Mouse (Mus musculus) left cerebral cortex, postnatal 14 days (tissue): ENCODE data around the gene Sar1b. TPM values are rescaled to one million over a fixed set of nuclear protein-coding genes. Genes with fewer than 3 reads are reported as not detected.

Source experiments
- DNase-seq, 2 experiments: peaks; one replicate each; pipeline ENCODE4 v3.0.0; 2021 to 2022; ENCODE audit warnings: low spot score in 2 of 2, mixed read lengths in 1 of 2
- intact Hi-C: fragments of 180-260 bp; cut with DNase I; formaldehyde crosslinking; loops from one replicate; pipeline ENCODE4 v1.15.1; 2025
- total RNA-seq, 2 experiments: library from RNA; stranded (reverse); gene quantifications; 2 replicates each; pipeline ENCODE4 v1.2.3; 2021

Sar1b gene
- total RNA-seq, 2 experiments from 2014 or later, result 73.8 to 74.4 TPM

DNA sequence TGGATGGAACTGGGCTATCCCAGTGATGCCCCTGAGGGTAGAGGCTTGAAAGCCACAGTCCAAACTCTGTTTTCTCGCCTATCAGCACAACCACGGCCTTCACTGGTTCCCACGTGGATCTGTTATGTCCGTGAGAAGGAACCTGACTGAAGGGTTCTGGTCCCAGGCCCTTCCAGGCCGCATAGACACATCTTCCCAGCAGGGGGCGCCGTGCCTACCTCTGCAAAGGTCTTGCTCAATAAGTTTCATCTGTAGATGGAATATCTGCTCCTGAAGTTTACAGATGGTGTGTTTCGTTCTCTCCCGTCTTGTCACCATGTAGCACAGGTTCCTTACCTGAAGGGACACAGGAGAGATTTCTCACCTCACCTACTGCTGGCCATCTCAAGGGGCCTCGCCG lies 57.4 kb downstream of the Sar1b start:
- intact Hi-C loops, result loop anchor here (2.0 kb wide), 1 partner anchor 148 kb away; no protein-coding TSS in a partner anchor
- DNase-seq, result peak; percentile 71 to 83

DNA sequence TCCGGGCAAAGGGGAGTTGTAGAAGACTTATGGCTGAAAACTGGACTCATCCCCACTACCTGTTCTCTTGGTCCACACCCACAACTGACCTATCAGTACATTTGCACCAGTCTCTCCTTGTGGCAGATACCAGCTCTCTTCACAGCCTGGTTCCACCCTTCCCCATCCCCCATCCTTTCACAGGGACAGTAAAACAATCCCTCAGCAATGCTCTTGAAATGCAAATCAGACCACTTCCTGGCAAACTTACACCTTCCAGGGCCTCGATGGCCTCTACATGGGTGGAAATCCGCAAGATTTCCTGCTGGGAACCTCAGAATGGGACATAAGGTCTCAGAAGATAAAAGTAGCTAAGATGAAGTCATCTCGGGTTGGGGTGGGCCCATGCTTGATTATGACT lies 59.2 kb downstream of the Sar1b start:
- no peak for DNase-seq
- intact Hi-C loops, result no loop called here

DNA sequence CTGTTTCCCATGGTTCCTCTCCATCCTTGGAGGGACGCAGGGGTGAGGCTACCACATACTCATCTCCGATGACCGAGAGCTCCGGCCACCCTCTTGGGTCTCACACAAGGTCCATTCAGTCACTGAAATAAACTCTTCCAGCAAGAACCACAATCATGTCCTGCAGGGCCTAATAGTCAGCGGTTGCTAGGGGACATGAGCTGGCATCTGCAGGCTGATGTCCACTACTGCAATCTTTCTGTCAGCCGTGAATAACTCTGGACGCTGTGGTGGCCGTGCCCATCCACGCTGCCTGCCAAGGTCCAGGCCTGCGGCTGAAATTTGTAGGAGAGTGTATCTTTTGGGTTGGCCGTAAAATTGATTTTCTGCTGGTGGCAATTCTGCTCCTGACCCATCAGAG lies 59.8 kb downstream of the Sar1b start:
- no peak for DNase-seq
- intact Hi-C loops, result no loop called here

DNA sequence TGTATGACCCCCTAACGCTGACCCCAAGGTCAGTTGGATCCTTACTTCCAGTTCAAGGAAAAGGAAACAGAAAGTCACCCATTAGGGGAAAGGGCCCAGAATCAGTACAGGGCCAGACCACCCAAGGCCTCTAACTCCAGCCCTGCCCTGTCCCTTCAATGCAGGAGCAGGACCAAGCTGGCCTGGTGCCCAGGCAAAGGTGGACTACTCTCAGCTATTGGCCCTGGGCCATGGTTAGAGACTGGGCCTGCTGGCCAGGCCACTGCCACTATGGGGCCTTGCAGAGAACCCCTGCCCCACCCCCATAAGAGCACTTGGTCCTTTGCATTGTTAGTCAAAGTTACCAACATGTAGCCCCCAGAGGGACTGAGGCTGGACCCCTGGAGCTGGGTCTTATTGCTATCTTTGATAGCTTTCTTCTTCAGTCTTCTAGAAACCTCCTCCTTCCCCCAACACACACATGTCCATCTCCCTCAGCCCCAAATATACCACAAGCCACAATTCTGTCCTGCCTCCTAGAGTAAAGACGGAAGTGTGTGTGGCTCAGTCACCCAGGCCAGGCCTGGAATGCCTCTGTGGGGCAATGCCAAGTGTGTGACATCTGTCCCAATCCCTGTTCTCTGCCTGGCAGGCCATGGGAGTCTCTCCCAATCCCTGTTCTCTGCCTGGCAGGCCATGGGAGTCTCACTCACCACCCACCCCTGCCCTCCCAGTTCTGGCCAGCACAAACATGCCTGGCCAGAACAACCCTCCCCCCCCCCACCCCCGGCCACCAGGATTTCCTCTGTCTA lies 60.7 kb downstream of the Sar1b start:
- intact Hi-C loops, result no loop called here
- DNase-seq, result no peak

DNA sequence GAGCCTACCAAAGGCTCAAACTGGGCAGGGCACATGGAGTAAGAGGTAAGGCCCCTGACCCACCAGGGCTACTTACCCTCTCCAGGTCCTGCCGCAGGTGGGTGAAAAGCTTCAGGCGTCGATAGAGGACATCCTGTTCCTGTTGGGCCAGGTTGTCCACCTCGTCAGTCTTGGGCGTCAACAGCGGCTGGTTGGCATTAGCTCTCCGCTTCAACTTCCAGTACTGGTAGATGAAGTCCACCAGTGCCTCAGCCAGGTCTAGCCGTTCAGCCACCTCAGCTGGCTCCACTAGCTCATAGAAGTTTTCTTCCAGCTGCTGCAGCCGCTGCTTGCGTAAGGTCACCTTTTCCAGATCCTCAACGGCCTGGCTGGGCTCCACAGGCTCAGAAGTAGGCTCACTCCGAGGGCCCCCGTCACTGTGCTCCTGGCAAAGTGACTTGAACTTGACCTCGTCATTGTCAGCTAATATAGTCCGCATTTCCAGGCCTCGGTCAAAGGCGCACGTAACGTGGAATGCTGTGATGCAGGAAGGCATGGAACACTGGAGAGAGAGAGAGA lies 61.5 kb downstream of the Sar1b start:
- intact Hi-C loops, result no loop called here
- no peak for DNase-seq

DNA sequence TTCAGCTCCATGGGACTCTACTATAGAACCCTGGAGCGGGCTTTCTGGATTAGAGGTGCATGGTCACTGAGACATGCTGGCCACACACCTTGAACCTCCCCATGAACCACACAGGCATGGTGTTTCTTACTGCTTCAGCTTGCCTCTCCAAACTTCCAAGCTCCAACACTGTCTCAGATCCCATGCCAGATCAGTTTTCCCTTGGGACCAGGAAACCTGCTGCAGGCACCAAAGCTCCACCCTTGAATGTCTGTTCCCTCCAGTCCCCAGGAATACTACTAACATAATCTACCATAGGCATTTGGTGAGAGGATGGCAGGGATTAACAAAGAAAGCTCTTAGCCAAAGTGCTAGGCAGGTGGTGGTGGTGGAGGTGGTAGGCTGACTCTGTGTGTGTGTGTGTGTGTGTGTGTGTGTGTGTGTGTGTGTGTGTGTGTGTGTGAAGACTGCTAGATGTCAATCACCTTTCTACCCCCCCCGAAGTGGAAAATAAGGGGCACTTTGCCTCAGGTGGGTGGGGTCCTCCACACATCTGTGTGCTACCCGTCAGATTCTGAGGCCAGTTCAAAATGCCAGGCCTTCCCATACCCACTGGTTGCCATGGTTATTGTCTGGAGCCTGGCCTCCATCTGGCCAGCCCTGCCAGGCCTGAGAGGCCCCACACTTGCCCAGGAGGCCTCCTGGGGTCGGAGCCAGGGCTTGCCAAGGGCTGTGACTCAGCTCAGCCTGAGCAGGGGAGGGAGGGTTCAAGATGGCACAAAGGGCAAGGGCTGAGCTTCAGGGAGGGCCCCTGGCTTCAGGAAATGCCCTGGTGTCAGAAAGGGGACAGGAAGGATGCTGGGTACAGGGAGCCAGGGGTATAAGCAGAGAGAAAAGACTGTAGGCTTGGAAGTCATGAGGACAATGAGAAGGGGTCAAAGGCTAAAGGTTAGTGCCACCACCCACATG lies 68.7 kb downstream of the Sar1b start:
- no peak for DNase-seq
- intact Hi-C loops, result no loop called here

DNA sequence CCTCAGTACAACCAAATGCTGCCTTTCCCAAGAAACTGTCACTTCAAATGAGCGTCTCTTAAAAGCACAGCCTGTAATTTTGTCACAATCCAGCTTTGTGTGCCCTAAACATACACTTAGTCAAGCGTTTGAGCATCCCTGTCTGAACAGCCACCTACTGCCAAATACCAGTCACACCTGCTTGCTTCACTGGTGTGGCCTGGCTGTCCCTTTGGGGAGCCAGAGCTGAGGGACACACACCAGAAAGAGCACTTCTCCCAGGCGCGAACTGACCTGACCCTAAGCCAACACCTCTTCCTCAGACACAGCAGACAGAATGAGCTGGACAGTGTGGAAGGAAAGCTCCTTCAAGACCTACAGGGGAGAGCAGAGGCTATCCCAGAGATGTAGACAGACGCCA lies 69.5 kb downstream of the Sar1b start:
- intact Hi-C loops, result no loop called here
- no peak for DNase-seq

DNA sequence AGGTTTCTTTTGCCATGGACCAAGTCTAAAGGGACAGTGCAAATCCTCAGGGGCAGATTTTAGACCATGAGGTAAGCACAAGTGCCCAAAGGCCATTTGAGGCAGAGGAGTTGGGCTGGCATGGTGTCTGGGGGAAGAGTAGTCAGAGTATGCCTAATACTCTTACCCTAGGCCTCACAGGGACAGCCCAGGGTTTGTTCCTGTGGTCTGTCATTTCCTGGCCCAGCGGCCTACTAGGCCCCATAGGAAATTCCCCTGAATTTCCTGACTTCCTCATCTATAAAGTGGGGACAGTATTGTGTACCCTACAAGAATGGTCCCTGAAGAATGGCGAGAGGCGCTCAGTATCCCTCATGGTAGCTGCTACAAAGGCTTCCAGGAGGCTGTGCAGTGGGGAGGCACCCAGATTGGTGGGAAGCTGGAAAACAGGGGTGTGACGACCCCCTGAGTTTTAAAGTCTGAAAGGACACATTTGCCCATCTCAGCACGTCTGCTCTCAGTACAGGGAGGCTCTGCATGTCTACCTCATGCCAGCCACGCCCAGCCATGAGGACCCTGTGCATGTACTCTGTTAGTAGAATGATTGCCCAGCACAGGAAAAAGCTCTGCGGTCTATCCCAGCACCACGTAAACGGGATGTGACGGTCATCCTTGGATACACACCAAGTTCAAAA lies 70.0 kb downstream of the Sar1b start:
- no peak for DNase-seq
- intact Hi-C loops, result no loop called here

DNA sequence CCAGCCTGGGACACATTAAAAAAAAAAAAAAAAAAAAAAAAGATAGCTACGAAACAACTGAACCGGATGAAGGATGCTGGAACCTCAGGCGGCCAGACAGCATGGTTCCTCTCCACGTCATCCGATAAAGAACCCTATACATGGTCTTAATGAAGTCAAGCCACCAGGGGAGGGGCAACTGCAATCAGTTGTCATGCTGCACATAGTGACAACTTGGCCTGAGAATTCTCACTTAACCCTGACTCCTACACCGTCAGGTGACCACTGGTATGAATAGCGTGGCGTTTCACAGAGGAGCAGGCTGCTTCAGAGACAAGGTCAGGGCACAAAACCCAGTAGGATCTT lies 70.6 kb downstream of the Sar1b start:
- intact Hi-C loops, result no loop called here
- DNase-seq, result no peak

DNA sequence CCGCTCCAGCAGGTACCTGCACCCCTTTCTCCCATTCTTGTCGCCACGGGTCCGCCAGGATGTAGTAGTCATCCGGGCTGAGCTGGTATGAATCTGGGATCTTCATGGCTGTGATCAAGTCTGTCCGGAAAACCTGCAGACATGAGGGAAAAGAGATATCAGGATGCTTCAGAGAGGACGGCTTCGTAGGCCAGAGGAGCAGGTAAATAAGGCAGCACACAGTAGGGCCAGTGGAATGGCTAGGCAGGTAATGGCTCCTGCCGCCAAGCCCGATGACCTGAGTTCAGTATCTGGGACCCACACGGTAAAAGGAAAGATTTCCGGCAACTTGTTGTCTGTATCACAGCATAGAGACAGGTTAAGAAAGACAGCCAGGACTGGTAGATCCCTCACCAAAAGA lies 72.1 kb downstream of the Sar1b start:
- intact Hi-C loops, result no loop called here
- no peak for DNase-seq

DNA sequence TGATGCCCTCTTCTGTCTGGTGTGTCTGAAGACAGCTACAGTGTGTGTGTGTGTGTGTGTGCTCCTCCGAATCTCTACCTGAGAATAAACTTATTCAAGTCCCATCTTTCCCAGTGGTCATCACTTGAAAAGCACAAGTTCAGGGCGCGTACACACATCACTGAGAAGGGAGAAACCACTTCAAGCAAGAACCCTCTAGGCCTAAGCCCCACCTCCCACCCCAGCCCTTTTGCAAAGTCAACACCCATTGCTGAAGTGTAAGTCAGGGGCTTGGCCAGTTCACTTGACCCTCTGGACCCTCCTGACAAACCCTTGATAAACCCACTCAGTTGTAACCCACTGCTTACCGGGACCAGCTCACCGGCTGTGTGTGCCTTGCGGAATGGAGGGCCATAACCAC lies 73.0 kb downstream of the Sar1b start:
- intact Hi-C loops, result no loop called here
- DNase-seq, result no peak

DNA sequence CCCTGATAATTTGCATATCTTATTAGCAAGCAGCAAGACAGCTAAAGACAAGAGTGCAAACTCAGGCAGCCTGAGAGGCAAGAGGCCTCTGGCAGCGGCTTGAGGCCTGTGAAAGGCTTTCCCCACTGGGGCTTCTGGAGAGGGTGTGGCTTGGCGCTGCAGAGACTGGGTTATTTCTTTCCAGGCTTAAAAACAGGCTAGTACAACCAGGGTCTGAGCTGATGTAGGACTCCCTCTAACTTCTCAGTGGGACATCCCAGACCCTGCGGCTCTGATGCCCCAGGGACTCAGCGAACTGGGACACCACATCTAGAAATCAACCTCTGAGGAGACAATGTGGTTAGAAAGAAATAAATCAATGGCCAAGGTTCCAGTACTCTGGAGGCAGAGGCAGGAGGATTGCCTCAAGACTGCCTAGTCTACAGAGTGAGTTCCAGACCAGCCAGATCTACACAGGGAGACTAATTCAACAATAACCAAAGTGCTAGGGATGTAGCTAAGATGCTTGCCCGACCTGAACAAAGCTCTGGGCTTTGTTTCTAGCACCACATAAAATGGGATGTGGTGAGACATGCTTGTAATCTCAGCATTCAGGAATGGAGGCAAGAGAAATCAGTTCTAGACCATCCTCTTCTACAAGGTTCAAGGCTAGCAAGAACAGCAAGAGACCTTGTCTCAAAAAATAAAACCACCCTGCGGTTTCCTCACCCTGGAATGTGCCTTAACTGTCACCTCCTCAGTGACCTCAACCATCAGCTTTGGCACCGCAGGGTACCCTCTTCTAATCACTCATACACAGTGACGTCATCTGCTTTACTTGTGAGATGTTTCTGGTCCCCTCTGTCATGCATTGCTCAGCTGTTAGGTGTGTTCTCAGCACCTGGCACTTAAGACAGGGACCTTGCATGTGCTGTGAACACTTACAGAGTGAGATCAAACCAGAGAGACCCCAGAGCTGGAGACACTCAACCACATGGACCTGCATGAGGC lies 74.0 kb downstream of the Sar1b start:
- intact Hi-C loops, result no loop called here

DNA sequence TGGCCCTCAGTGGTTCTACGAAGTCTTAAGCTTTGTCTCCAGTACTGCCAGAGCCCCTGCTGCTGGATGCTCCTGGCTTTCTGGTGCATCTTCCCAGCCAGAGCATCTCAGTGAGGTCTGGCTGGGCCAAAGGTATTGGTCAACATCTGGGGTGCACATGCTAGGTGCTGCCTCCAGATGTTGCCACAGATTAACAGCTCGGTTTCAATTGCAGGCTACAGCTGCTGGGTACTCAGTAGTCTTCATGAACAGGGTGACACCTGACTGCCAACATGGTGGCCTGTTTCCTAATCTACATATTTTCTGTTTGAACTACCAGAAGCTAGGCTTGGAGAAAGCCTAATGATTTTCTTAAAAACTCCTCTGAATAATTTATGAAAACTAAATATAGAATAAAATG lies 75.6 kb downstream of the Sar1b start:
- no peak for DNase-seq
- intact Hi-C loops, result no loop called here

More for the DNA sequence above, 74.0 kb downstream of the Sar1b start:
- DNase-seq, result no peak

DNA sequence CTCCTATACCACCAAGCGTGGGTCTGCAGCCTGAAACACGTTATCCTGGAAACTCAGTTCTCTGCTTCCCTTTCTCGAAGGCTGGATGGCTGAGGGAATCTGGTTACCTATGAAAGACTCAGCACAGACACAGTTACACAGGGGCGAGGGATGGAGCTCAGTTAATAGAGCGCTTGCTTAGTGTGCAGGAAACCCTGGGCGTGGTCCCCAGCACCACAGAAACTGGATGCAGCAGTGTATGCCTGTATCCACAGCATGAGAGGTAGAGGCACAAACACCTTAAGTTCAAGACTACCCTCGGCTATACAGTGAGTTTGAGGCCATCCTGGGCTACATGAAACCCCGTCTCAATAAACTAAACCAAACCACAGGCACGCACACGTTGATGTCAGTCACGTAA lies 76.5 kb downstream of the Sar1b start:
- intact Hi-C loops, result no loop called here
- DNase-seq, result no peak

DNA sequence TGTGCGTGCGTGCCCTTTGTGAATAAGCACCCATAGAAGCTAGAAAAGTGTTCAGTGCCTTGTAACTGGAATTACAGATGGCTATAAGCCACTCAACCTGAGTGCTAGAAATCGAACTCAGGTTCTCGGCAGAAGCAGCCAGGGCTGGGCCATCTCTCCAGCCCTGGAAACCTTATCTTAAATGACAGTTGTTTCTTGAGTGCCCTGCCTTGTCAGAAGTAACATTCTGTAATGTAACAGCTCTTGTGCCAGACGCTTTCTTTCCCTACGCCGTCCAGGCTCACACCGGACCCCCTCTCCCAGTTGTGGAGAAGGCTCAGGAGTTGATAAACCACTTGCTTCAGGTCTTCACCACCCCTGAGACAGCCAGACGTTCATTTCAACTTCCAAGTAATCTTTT lies 77.2 kb downstream of the Sar1b start:
- no peak for DNase-seq

DNA sequence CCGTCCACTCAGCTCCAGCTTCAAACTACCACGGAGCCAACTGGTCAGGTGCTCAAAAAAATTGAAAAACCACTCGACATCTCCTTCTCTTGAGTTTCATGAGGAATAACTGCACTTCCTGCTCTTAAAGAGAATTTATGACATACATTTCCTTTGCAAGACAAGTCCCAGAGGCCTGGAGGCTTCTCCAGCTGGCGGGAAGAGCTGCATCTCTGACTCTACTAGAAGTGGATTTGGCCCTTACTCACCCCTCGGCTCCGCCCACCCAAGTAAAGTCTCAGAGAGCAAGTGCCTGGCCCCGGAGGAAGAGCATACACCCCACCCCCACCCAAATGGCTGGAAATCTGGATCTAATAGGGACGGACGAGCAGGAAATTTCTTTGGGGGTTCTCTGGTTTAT lies 77.7 kb downstream of the Sar1b start:
- no peak for DNase-seq
- intact Hi-C loops, result no loop called here

More for the DNA sequence above, 77.2 kb downstream of the Sar1b start:
- intact Hi-C loops, result no loop called here
